Mouse (Mus musculus) kidney, adult 2 months (tissue): Measurements from ENCODE around the gene Pnpla3.

Source experiments
- CTCF ChIP-seq: fragments of 200-500 bp; conservative IDR thresholded peaks from 2 replicates; pipeline ENCODE4 v1.5.1; 2011; ENCODE audit warnings: low read depth, mild to moderate bottlenecking, control low read depth, low read length, moderate library complexity, mixed read lengths; ENCODE audit not compliant: insufficient read depth, insufficient read length
- POLR2A ChIP-seq: fragments of 200-500 bp; IDR thresholded peaks from one replicate; pipeline ENCODE4 v1.6.1; 2011; ENCODE audit warnings: low read depth, low read length, control low read depth

- TF ChIP-seq POLR2A = no peak
- no peak for TF ChIP-seq CTCF
Measured at GRCm38 (mm10) chr15:84235646-84236045, 68.0 kb downstream of the Pnpla3 start.
